Mouse (Mus musculus) embryo, embryonic 11.5 days (tissue): ENCODE measurements around the gene Rpl36.

Experiments used
- DNase-seq: peaks from one replicate; pipeline ENCODE4 v3.0.0-alpha.2; 2012; ENCODE audit warnings: low read depth, low spot score

Rpl36 gene

DNA sequence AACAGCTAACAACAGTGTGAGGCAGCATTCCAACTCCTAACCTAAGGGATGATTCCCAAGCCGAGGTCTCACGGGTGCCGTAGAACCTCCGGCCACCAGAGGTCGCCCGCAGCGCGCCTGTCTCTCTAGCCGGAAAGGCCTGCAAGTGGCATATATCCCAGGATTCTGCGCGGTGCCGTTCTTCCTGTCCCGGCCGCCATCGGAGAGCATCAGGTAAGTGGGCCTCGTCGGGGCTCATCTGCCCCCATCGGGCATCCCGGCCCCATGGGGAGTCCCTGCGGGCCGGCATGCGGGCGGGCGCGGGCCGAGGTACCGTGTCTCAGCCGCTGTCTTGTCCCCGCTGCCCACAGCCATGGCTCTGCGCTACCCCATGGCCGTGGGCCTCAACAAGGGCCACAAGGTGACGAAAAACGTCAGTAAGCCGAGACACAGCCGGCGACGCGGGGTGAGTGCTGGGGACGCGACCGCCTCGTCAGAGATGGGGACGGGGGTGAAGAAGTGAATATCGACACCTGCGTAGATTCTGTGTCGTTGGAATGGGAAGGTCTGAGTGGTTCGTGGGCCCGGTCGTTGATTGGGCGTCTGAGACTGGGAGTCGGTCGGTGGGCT lies at the start of gene Rpl36:
Rpl36 (plus strand) TSS at position 181 of the 609 bp plus-strand sequence.
- peak; percentile 85 for DNase-seq

DNA sequence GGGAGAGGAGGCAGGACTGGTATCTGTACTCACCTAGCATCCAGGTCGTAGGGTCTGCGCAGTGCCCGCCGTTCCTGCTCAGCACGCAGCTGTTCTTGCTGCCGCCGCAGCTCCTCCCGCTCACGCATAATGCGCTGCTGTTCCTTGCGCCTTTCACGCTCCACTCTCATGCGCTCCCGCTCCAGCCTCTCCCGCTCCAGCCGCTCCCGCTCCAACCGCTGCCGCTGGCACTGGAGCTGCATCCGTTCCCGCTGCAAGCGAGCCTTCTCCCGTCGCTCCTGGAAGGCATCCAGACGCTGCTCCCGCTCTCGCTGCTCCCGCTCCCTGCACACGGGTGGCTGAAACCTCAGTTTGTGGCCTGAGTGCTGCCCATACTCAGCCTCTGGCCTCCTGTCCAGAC lies 46.9 kb upstream of the Rpl36 start:
- no peak for DNase-seq

- DNase-seq: no peak
These were observed 46.3 kb upstream of the Rpl36 start for GRCm38 (mm10) chr17:56566918-56567317.

DNA sequence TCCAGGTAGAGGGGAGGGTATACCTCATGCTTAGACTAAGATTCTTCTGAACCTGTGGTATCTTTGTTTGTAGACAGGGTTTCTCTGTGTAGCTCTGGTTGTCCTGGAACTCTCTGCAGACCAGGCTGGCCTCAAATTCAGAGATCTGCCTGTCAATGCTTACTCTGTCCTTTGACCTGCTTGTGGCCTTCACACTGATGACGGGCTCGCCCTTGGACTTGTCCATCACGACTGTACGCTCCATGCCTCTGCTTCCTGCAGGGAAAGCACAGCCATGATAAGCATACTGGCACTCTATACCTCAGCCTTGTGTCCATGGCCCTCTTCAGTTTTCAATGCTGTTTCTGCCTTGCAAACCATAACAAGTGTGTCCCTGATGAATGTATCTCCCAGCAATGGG lies 45.8 kb upstream of the Rpl36 start:
- no peak for DNase-seq

- no peak for DNase-seq
These were observed 42.9 kb upstream of the Rpl36 start for GRCm38 (mm10) chr17:56570287-56570686.

DNA sequence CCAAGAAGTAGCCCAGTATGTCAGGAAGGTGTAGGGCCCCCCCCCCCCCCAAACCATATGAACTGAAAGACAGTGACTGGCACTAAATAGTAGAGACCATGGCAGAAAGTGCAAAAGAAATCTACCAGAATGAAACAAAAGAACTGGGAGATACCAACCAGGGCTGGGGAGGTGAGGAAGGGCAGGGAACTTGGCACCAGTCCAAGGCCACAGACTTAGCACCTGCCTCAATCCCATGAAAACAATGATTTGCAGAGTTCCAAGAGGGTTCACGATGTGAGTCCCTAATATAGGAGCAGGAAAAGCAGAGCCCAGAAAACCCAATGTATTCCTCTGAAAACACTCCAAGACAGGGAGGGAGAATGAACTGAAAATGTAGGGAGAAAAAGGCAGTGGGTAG lies 41.1 kb upstream of the Rpl36 start:
- DNase-seq: no peak

GRCm38 (mm10) chr17:56572939-56573338 lies 40.3 kb upstream of the Rpl36 start:
- no peak for DNase-seq

GRCm38 (mm10) chr17:56583071-56583470 lies 30.1 kb upstream of the Rpl36 start:
- no peak for DNase-seq

GRCm38 (mm10) chr17:56583611-56584256 lies 29.5 kb upstream of the Rpl36 start:
- DNase-seq: no peak

DNA sequence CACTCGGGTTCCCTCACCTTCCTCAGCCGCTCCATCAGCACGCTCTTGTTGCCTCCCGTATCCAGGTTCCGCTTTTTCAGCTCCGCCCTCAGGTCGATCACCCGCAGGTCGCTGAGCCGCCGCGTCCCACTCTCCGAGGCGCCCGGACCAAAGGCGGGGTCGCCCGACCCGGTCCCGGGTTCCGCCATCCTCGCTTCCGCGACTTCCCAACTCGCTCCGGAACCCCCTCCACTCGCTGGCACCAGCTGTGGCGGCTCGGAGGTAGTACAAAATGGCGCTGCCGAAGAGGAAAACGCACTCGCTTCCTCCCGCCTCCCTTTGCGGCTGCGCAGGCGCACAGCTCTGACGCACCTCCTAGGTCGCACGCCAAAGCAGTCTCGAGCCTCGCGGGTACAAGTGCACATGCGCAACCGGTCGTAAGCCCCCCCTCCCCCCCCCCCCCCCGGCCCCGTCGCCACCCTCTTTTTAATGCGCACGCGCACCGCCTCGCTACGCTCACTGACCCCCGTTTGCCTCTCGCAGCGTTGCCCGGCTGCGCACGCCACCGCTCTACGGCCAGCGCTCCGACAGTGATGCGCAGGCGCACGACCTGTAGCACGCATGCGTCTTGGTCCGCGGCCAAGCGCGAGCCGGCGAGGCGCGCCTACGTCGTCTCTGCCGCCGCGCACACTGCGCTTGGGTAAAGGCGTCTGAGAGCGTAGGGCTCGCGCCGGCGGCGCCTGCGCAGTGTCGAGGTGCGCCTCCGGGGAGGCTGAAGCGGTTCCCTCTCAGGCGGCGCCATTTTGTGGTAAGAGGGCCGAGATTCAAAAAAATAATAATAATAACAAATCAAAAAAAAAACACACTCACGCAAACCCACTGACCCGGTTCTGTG lies 28.7 kb upstream of the Rpl36 start, which contains the start of the genes Safb2 and Safb:
Safb2 (minus strand) TSS at position 329 of the 874 bp plus-strand sequence.
Safb (plus strand) TSS at position 569 of the 874 bp plus-strand sequence.
- peak; percentile 100 for DNase-seq

DNA sequence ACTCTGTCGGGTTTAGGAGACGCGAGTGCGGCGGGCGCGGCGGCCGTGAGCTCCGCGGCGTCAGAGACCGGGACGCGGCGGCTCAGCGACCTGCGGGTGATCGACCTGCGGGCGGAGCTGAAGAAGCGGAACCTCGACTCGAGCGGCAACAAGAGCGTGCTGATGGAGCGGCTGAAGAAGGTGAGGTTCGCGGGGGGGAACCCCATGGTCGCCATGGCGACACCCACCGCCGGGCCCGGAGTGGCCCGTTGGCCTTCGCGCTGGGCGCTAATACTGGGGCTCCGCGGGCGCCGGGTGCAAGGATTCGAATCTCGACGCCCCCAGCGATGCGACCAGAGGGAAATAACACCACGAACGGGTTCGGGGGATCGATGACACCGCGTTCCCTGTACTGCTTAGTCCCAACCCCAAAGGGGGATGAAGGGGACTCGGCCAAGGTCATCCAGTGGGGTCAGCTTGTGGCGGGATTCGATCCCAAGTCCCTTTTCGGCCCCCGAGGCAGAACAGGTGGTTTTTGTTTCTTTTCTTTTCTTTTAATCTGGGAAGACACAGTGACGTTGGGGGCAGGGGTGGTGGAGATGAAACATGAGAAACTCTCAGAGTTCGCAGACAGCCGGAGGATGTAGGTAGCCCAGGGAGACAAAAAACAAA lies 27.9 kb upstream of the Rpl36 start:
- DNase-seq: peak; percentile 14

GRCm38 (mm10) chr17:56587773-56588172 lies 25.4 kb upstream of the Rpl36 start:
- DNase-seq: no peak

- DNase-seq: no peak
These were observed 24.3 kb upstream of the Rpl36 start for GRCm38 (mm10) chr17:56588921-56589320.

DNA sequence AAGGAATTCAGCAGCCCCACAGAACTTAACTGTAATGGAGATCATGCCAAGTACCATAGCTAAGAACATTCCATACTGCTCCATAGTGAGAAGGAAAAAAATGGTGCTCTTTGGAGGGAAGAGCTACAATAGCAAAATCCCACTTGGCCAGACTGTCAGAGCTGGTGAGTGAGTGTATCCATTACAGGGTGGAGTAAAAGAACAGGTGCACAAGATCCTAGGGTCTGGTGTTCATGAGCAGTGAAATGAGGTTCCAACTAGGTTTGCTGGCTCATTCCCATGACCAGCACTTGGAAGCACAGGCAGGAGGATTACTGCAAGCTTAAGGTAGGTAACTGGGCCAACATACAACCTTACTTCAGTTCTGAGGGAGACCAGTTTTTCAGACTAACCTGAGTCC lies 20.7 kb upstream of the Rpl36 start:
- DNase-seq: no peak

GRCm38 (mm10) chr17:56593527-56594271 lies 19.5 kb upstream of the Rpl36 start:
- no peak for DNase-seq

- no peak for DNase-seq
These were observed 9.8 kb upstream of the Rpl36 start for GRCm38 (mm10) chr17:56603186-56604069.

DNA sequence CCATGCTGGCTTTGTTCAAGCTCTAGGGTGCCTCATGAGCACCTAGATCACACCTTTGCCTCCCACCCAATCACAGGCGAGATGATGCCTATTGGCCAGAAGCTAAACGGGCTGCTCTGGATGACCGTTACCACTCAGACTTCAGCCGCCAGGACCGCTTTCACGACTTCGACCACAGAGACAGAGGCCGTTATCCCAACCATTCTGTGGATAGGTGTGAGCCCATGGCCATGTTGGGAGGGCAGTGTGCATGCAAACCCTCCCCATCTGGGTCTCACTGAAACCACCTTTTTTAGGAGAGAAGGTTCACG lies 9.2 kb upstream of the Rpl36 start:
- DNase-seq: no peak

DNA sequence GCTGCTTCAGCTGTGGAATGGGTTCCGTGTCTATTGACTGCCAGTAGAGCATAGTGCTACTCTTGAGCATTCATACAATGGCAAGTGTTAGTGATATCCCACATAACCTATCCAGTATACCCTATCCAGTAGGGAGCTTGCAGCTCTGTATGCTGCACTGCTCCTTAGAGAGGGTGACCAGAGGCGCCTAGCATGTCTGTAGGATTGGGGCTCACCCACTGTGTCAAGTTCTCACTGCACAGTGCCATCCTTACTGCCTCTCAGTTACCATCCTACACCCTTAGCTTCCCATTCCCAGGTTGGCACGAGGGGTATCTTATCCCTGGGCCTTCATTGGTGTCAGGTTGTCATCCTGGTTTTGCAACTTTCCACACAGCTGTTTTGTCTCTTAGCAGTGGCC lies 8.8 kb upstream of the Rpl36 start:
- DNase-seq: no peak

- DNase-seq: no peak
These were observed 7.8 kb upstream of the Rpl36 start for GRCm38 (mm10) chr17:56605431-56605830.

DNA sequence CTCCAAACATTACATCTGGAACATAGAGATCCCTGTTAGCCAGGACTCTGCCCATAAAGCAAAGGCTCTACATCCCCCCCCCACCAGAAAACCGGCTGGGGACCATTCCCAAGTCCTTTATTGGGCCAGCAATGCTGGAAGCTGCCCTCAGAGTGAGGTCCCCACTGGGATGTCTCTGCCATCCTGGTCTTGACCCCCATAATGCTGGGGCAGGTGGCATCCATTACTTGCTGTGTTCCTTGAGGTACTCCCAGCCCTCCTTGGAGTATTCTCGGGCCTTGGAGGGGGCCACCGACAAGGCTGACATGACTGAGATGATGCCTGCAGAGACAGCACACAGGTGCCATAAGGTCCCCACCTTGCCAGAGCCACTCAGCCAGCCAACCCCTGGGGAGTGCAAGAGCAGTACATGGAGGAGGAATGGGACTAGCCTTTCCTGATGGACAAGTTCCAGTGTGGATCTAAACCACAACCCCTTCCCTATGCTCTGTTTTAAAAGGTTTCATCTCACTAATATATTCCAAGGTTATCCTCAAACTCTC lies 5.6 kb upstream of the Rpl36 start:
- no peak for DNase-seq
